Mouse (Mus musculus) CH12.LX (cell line): ENCODE data around the gene Krtap19-5. TPM values are rescaled to one million over a fixed set of nuclear protein-coding genes. Genes with fewer than 3 reads are reported as not detected.
A peak's percentile ranks its signal among the peaks of the same experiment; 100 is the strongest.

Source experiments
- DNase-seq: peaks from one replicate; pipeline ENCODE4 v3.0.0-alpha.2; 2013; ENCODE audit errors: extremely low read depth
- H3K27ac ChIP-seq: 2 replicates; pipeline ENCODE4 v1.5.1; 2012; ENCODE audit warnings: low read depth, mild to moderate bottlenecking, control low read depth, moderate library complexity; ENCODE audit not compliant: insufficient read depth
- H3K27me3 ChIP-seq: replicated peaks from 2 replicates; pipeline ENCODE3; 2012; ENCODE audit warnings: inconsistent platforms
- H3K36me3 ChIP-seq, 2 experiments: replicated peaks in 1 of 2; 2 replicates each; pipeline versions ENCODE3 to v1.6.1; 2012; ENCODE audit warnings: inconsistent platforms in 1 of 2, low read length in 1 of 2, mild to moderate bottlenecking in 1 of 2, mixed read lengths in 1 of 2, moderate library complexity in 1 of 2; ENCODE audit not compliant: control insufficient read depth in 1 of 2, insufficient read depth in 1 of 2
- H3K4me1 ChIP-seq, 2 experiments: 2 replicates each; pipeline ENCODE4 v1.6.1; 2012; ENCODE audit warnings: inconsistent platforms in 1 of 2, moderate library complexity in 1 of 2; ENCODE audit not compliant: insufficient read depth in 2 of 2, control insufficient read depth in 1 of 2
- H3K4me2 ChIP-seq: 2 replicates; pipeline ENCODE4 v1.6.1; 2012; ENCODE audit warnings: low read depth, mild to moderate bottlenecking, control low read depth; ENCODE audit not compliant: poor library complexity, insufficient read depth, severe bottlenecking
- H3K4me3 ChIP-seq, 3 experiments: fragments of 150-350 bp in 1 of 3; sonication (generic) in 1 of 3; replicated peaks in 1 of 3; 2 replicates each; pipeline versions ENCODE3 to v1.5.1; 2011 to 2012; ENCODE audit warnings: low read depth in 2 of 3, low read length in 2 of 3, mild to moderate bottlenecking in 2 of 3, moderate library complexity in 2 of 3, control low read depth in 1 of 3, improper control_type of control experiment in 1 of 3, inconsistent platforms in 1 of 3, mixed read lengths in 1 of 3; ENCODE audit not compliant: poor library complexity in 1 of 3
- H3K79me2 ChIP-seq: replicated peaks from 2 replicates; pipeline ENCODE4 v1.6.1; 2012; ENCODE audit warnings: mild to moderate bottlenecking, moderate library complexity; ENCODE audit not compliant: control insufficient read depth, poor library complexity, insufficient read depth, severe bottlenecking; ENCODE audit errors: extremely low read depth
- H3K9ac ChIP-seq: 2 replicates; pipeline ENCODE4 v1.6.1; 2012; ENCODE audit warnings: low read depth, mild to moderate bottlenecking, control low read depth, moderate library complexity; ENCODE audit not compliant: insufficient read depth
- H3K9me3 ChIP-seq: replicated peaks from 2 replicates; pipeline ENCODE3; 2012; ENCODE audit warnings: low read length, inconsistent platforms, mixed read lengths
- BHLHE40 ChIP-seq: IDR thresholded peaks from 2 replicates; pipeline ENCODE4 v1.6.1; 2011; ENCODE audit warnings: mild to moderate bottlenecking, low read depth, low read length, improper control_type of control experiment
- CHD1 ChIP-seq: IDR thresholded peaks from 2 replicates; pipeline ENCODE4 v1.6.1; 2012; ENCODE audit warnings: low read depth, low read length, improper control_type of control experiment, inconsistent platforms
- CTCF ChIP-seq, 2 experiments: IDR thresholded peaks in 1 of 2; conservative IDR thresholded peaks in 1 of 2; 2 replicates each; pipeline ENCODE4 v1.5.1; 2011 to 2012; ENCODE audit warnings: low read depth in 2 of 2, low read length in 2 of 2, improper control_type of control experiment in 1 of 2, inconsistent platforms in 1 of 2, mild to moderate bottlenecking in 1 of 2, moderate library complexity in 1 of 2
- EP300 ChIP-seq: IDR thresholded peaks from 2 replicates; pipeline ENCODE4 v1.6.1; 2011; ENCODE audit warnings: low read length, improper control_type of control experiment
- ETS1 ChIP-seq: conservative IDR thresholded peaks from 2 replicates; pipeline ENCODE4 v1.6.1; 2012; ENCODE audit warnings: low read depth, mild to moderate bottlenecking, inconsistent platforms, low read length, improper control_type of control experiment, moderate library complexity
- GABPA ChIP-seq: IDR thresholded peaks from 2 replicates; pipeline ENCODE4 v1.6.1; 2012; ENCODE audit warnings: low read depth, low read length, improper control_type of control experiment, inconsistent platforms; ENCODE audit not compliant: insufficient replicate concordance
- HCFC1 ChIP-seq: IDR thresholded peaks from 2 replicates; pipeline ENCODE4 v1.6.1; 2012; ENCODE audit warnings: low read depth, mild to moderate bottlenecking, inconsistent platforms, low read length, improper control_type of control experiment
- IRF4 ChIP-seq: IDR thresholded peaks from 2 replicates; pipeline ENCODE4 v1.6.1; 2014; ENCODE audit warnings: low read depth, mild to moderate bottlenecking, inconsistent platforms, low read length, improper control_type of control experiment
- MAFK ChIP-seq: IDR thresholded peaks from 2 replicates; pipeline ENCODE4 v1.6.1; 2011; ENCODE audit warnings: low read length, improper control_type of control experiment; ENCODE audit not compliant: insufficient replicate concordance
- MEF2A ChIP-seq: IDR thresholded peaks from 2 replicates; pipeline ENCODE4 v1.6.1; 2014; ENCODE audit warnings: low read depth, mild to moderate bottlenecking, inconsistent platforms, low read length, improper control_type of control experiment, borderline replicate concordance
- MXI1 ChIP-seq: IDR thresholded peaks from 2 replicates; pipeline ENCODE4 v1.6.1; 2011; ENCODE audit warnings: mild to moderate bottlenecking, low read depth, low read length, improper control_type of control experiment
- MYC ChIP-seq: IDR thresholded peaks from 2 replicates; pipeline ENCODE4 v1.6.1; 2011; ENCODE audit warnings: low read depth, mild to moderate bottlenecking, improper control_type of control experiment, low read length
- NRF1 ChIP-seq: IDR thresholded peaks from 2 replicates; pipeline ENCODE4 v1.6.1; 2014; ENCODE audit warnings: low read depth, mild to moderate bottlenecking, inconsistent platforms, low read length, improper control_type of control experiment, moderate library complexity
- RAD21 ChIP-seq: IDR thresholded peaks from 2 replicates; pipeline ENCODE4 v1.6.1; 2011; ENCODE audit warnings: low read depth, mild to moderate bottlenecking, low read length, improper control_type of control experiment, moderate library complexity
- RCOR1 ChIP-seq: conservative IDR thresholded peaks from 2 replicates; pipeline ENCODE4 v1.6.1; 2012; ENCODE audit warnings: low read depth, mild to moderate bottlenecking, inconsistent platforms, low read length, improper control_type of control experiment
- SIN3A ChIP-seq: IDR thresholded peaks from 2 replicates; pipeline ENCODE4 v1.6.1; 2012; ENCODE audit warnings: low read length, improper control_type of control experiment, inconsistent platforms
- SMC3 ChIP-seq: IDR thresholded peaks from 2 replicates; pipeline ENCODE4 v1.6.1; 2011; ENCODE audit warnings: low read depth, low read length, improper control_type of control experiment
- TCF12 ChIP-seq: IDR thresholded peaks from 2 replicates; pipeline ENCODE4 v1.6.1; 2014; ENCODE audit warnings: low read depth, mild to moderate bottlenecking, inconsistent platforms, low read length, improper control_type of control experiment
- USF1 ChIP-seq: IDR thresholded peaks from 2 replicates; pipeline ENCODE4 v1.6.1; 2014; ENCODE audit warnings: low read depth, mild to moderate bottlenecking, inconsistent platforms, low read length, improper control_type of control experiment
- ZC3H11A ChIP-seq: IDR thresholded peaks from 2 replicates; pipeline ENCODE4 v1.6.1; 2012; ENCODE audit warnings: low read depth, mild to moderate bottlenecking, inconsistent platforms, low read length, improper control_type of control experiment
- ZKSCAN1 ChIP-seq: IDR thresholded peaks from 2 replicates; pipeline ENCODE4 v1.6.1; 2012; ENCODE audit warnings: low read depth, inconsistent platforms, low read length, improper control_type of control experiment, borderline replicate concordance
- dilution Hi-C: fragments of 300-500 bp; cut with MboI; formaldehyde crosslinking; loops from 2 replicates; pipeline ENCODE4 v1.14.3; 2020; ENCODE audit warnings: low sequenced_read_pairs; ENCODE audit not compliant: extremely low pct_unique_long_range_greater_than_20kb, extremely low pct_ligation_motif_present
- in situ Hi-C: fragments of 300-500 bp; cut with MboI; formaldehyde crosslinking; loops from 3 replicates; pipeline ENCODE4 v1.14.3; 2019; ENCODE audit warnings: low sequenced_read_pairs, low pct_ligation_motif_present, low pct_unique_long_range_greater_than_20kb, mixed read lengths
- polyA plus RNA-seq: library from polyadenylated mRNA; unstranded; fragments of >175 nt; gene quantifications from 2 replicates; pipeline ENCODE4 v1.2.1, GENCODE M21; 2012; ENCODE audit warnings: low read depth; ENCODE audit not compliant: insufficient read length
- total RNA-seq, 2 experiments: library from RNA; depleted of rRNA; stranded (reverse); fragments of 300-350 nt in 1 of 2; fragments of >200 nt in 1 of 2; gene quantifications; 2 replicates each; pipeline ENCODE4 v1.2.3; 2012 to 2014

Krtap19-5 gene
- total and polyA plus RNA-seq, 3 experiments, result not detected

DNA sequence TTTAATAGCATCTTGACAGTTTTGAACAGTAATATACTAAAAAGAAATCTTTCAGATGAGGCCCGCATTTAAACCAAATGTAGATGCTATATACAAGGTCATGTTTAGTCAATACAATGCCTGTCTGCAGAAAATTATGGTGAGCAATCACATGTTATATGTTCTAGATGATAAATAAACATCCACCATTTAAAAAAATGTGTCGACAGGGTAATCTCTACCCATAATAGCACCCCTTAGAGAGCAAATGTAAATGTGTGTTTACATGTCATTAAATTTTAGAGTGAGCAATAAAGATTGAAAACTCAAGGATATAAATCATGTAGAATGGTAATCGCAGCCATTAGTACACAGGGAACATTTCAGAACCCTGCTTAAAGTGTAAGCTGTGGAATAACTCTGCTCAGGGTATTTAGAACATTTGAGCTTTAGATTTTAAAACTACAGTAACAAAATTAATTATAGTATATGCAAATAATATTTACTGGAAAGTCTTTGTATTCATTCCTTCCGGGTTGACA, 31.3 kb downstream of the Krtap19-5 start:
- Histone ChIP-seq H3K79me2 (no peaks in the 10 kb centered on the region), H3K4me1 (no peaks in the 10 kb centered on the region), H3K4me2 (no peak overlapping the region), H3K4me3 (no peak overlapping the region), H3K9ac (no peak overlapping the region), H3K27me3 (no peaks in the 10 kb centered on the region), H3K36me3 (no peaks in the 10 kb centered on the region), H3K27ac (no peak overlapping the region), H3K9me3 (peaks cover 52% of the 10 kb centered on the region)
- in situ Hi-C loops (no loop called here), dilution Hi-C loops (no loop called here)
- no peak for DNase-seq
- TF ChIP-seq MXI1 (no peak), ZKSCAN1 (no peak), HCFC1 (no peak), EP300 (no peak), TCF12 (no peak), BHLHE40 (no peak), ZC3H11A (no peak), CTCF (conservative IDR thresholded peaks at IDR 0.05 in 1 of 2, IDR thresholded peaks at IDR 0.05 in 1 of 2; ENCODE audit: low read depth in 2 of 2, low read length in 2 of 2) (no peak), SMC3 (no peak), USF1 (no peak), ETS1 (no peak), MYC (no peak), MEF2A (no peak), GABPA (no peak), IRF4 (no peak), CHD1 (no peak), SIN3A (no peak)

- in situ Hi-C loops, result no loop called here
- dilution Hi-C loops, result no loop called here
- no peak for DNase-seq
- Histone ChIP-seq H3K9ac (no peak overlapping the region), H3K27ac (no peak overlapping the region), H3K4me2 (no peak overlapping the region), H3K4me3 (no peak overlapping the region), H3K79me2 (no peaks in the 10 kb centered on the region), H3K4me1 (no peaks in the 10 kb centered on the region), H3K9me3 (peaks cover 54% of the 10 kb centered on the region), H3K27me3 (no peaks in the 10 kb centered on the region), H3K36me3 (no peaks in the 10 kb centered on the region)
- TF ChIP-seq SMC3, result peak; percentile 16; the same call in 1 of the 2 replicates
- no peak for TF ChIP-seq CHD1
- no peak for TF ChIP-seq RCOR1
- no peak for TF ChIP-seq NRF1
- TF ChIP-seq MAFK, result no peak
- TF ChIP-seq CTCF (conservative IDR thresholded peaks at IDR 0.05 in 1 of 2, IDR thresholded peaks at IDR 0.05 in 1 of 2; ENCODE audit: low read depth in 2 of 2, low read length in 2 of 2), result peak; percentile 24 to 49; a peak in 2 of 4 replicates
- peak; percentile 7 for TF ChIP-seq RAD21
Measured at GRCm38 (mm10) chr16:88851450-88851849, 44.8 kb downstream of the Krtap19-5 start.
